16 mouse cellular contexts compared by ENCODE assay signal in the genomic region with DNA sequence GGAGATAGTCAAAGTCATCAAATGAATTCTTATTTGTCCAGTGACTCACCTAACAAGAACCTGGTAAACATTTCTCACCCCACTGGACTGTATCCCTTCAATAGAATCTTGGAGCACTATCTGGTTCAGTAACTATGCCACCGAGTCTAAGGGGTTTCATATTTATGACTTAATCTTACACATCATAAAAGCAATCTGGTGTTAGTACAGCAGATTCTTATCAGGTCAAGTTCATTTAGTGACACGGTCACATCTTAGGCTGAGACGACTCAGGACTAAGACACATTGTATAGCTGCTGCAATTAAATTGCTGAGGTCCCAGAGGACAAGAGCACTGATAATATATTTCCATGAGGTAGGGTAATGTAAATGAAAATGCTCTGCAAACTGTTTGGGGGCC.
"Had no signal": no experiment of that assay in that cellular context is flagged by ENCODE, and none has a peak within 500 bp of the region (broad histone marks: within the 10 kb centered on the region; RNA-seq: fewer than 3 reads in every experiment).

No protein-coding gene starts in this region.

- H3K9ac ChIP-seq: neural tube, embryonic 13.5 days; neural tube, embryonic 15.5 days; stomach, embryonic 15.5 days had no signal

- DNase-seq: retina, postnatal 1 day; right cerebral cortex, adult 18-20 months; right cerebral cortex, postnatal 14 days; right cerebral cortex, postnatal 25 days; right cerebral cortex, postnatal 4 days; spleen, adult 18-20 months; thymus, adult 18-20 months; thymus, adult 2 months; thymus, postnatal 14 days; thymus, postnatal 25 days; thymus, postnatal 36 days; thymus, postnatal 4 days had no signal

- H3K9me3 ChIP-seq: neural tube, embryonic 13.5 days; neural tube, embryonic 15.5 days; stomach, embryonic 15.5 days had no signal

- H3K27me3 ChIP-seq: neural tube, embryonic 13.5 days; neural tube, embryonic 15.5 days; stomach, embryonic 15.5 days had no signal

- H3K27ac ChIP-seq: neural tube, embryonic 13.5 days; neural tube, embryonic 15.5 days; stomach, embryonic 15.5 days; stomach, postnatal 0 days had no signal

- H3K4me1 ChIP-seq: stomach, embryonic 15.5 days had no signal

- H3K4me2 ChIP-seq: neural tube, embryonic 13.5 days; neural tube, embryonic 15.5 days; stomach, embryonic 15.5 days had no signal

- H3K4me3 ChIP-seq: neural tube, embryonic 13.5 days; neural tube, embryonic 15.5 days; stomach, embryonic 15.5 days had no signal

- H3K36me3 ChIP-seq: neural tube, embryonic 13.5 days; neural tube, embryonic 15.5 days; stomach, embryonic 15.5 days had no signal
